Mouse (Mus musculus) frontal cortex, postnatal 36 days (tissue): ENCODE data around the gene Gm15262.
"Not testable (repeated sequence)": the region's sequence is repeated elsewhere in the genome, so short reads cannot be mapped to it uniquely, and the experiment has no call there.

Source experiments
- DNase-seq, 2 experiments: peaks; one replicate each; pipeline ENCODE4 v3.0.0; 2022; ENCODE audit warnings: low spot score in 2 of 2

Gene Gm15262

GRCm38 (mm10) chrX:161287156-161287555 is at the start of gene Gm15262:
Gm15262 (plus strand) TSS chrX:161287456.
- DNase-seq, result not testable (repeated sequence)

DNA sequence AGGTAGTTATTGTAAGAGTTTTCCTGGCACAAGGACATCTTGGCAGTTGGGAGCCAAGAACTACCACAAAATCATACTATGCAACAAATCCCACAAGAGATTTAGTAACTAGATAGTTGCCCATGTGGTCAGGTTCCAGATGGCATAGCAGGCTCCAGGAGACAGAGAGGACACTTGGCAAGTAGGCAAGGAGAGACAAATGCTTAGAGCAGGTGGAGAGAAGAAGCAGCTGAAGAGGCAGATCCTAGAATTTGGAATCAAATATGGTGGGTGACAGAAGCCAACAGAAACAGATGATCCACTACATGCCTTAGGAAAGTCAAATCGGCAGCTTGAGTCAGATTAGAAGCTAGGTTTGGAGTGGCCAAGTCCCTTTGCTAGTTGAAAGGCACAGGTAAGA is 20.9 kb downstream of the Gm15262 start:
- no peak for DNase-seq

DNA sequence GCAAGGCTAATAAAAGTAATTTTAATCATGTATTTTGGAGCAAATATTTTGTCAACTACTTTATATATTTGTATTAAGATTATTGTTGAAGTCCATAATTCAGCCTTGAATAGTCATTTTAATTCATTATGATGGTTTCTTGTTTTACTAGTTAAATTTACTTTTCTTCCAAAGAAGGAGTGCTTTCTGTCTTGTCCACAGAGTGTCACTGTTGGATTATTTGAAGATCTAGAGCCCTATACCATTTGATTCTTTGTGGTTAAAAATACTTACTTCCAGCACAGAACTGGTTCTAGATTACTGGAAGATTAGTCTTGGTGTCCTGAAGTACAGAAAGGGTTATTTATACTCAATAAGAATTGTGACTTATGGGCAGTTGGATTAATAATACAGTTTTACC is 29.2 kb downstream of the Gm15262 start:
- no peak for DNase-seq

DNA sequence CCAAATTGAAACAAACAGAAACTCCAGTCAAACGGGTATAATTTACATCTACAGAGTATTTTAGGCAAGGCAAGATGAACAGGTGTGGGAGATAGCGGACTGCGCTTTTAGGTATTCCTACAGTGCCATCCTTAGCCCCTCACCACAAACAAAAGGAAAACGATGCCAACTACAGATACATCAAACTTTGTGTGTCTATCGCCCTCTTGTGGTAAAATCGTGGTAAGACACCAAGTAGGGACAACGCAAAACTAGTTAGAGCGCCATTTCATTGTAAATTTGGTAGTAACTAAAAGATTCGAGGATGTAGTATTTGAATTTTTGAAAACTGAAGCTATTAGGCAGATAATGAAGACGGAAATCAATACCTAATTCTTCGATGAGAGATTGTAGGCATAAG is 83.7 kb downstream of the Gm15262 start:
- no peak for DNase-seq

GRCm38 (mm10) chrX:161371461-161371860 is 84.2 kb downstream of the Gm15262 start:
- DNase-seq, result no peak

DNA sequence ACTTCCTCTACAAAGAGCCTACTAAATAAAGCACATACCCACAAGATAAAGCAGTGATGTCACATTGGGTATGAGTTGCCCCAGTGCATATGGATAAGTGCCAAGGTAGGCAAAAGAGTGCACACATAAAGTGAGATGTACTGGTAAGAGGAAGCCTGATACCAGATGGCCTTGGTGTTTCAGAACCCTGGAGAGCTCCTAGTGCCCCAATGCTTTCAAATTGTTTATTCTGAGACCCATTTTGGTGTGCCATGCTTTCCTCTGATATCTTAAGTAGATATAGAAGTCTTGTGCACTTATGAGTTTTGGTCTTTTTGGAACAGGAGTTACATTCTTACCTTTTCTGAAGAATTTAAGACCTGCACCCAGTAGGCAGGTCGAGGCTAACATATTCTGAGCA is 88.3 kb downstream of the Gm15262 start:
- no peak for DNase-seq

- DNase-seq, result no peak
Measured at GRCm38 (mm10) chrX:161385791-161386190, 98.5 kb downstream of the Gm15262 start.

DNA sequence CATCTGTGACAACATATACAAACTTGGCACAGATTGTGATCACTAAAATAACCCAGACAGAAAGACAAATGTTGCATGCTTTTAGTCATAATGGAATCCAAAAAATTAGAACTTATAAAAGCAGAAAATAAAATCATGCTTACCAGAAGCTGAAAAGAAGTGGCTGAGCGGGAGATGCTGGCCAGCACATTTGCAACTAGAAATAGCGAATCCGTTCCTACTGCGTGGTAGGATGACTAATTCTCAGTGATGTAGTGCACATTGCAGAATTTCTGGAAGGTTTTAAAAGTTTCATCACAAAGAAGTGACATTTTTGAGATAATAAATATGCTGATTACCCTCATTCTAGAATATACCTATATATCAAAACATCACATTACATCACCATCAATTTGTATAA is 100.7 kb downstream of the Gm15262 start:
- no peak for DNase-seq

DNA sequence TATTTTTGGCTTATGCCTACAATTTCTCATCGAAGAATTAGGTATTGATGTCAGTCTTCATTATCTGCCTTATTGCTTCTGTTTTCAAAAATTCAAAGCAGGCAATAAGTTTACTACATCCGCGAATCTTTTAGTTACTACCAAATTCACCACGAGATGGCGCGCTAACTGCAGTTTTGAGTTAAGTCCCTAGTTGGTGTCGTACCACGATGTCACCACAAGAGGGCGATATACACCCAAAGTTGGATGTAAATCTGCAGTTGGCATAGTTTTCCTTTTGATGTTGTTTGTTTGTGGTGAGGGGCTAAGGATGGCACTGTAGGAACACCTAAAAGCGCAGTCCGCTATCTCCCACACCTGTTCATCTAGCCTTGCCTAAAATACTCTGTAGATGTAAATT is 111.9 kb downstream of the Gm15262 start:
- peak; percentile 69 for DNase-seq

DNA sequence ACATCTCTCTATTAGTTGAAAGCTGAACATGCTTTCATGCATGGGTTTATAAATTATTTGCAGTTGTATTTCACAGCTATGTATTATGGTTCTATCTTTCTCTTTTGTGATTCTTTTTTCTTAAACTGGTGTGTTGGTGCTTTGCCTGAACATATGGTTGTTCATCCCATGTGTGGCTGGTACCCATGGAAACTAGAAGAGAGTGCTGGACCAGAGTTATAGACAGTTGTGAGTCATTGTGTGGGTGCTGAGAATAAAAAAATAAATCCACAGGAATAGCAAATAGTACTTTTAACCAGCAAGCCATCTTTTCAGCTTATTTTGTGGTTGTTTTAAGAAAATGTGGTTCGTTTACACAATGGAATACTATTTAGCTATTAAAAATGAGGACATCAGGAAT is 123.9 kb downstream of the Gm15262 start:
- peak in 1 of 2 experiments; percentile 31 for DNase-seq
